ENCODE assay signal across 9 mouse cellular contexts in the genomic region with DNA sequence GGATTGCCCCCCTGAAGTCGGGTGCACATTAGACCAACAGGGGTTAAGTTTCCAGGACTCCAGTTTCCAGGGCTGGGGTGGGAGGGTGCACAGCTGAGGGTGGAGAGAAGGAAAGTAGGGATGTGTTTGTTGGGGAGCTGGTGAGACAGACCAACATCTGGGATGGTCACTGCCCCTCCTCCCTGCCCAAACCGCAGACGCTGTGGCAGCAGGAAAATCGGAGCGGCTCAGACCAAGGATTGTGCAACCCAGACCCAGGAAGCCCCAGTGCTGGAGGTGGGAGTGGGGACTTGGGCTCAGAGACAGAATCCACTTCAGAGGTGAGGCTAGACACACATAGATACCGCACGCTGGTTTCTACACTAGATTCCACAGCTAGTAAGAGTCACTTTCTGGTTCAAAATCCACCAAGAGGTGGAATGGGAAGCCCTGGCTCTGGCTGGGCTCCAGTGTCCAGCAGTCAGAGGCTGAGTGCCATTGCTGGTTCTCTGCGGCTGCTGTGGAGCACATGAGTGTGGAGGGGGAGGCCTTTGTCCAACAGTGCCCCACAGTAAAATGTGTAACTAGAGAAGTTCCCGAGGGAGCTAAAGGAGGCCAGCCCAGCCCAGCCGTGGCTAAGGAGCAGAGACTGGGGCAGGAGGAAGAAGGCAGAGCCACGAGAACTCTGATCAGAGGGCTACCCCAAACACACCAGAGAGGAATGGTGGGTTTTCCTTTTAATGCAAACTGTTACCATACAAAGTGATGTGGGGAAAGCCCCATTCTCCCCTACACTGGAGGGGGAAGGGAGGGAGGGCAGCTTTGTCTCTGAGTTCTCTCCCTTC. TPM values are rescaled to one million over a fixed set of nuclear protein-coding genes. Genes with fewer than 3 reads are reported as not detected.
DNase-seq lines count a peak whose midpoint lies in the region; ATAC-seq lines count a peak whose summit lies in the region.
"Had no signal": no experiment of that assay in that cellular context is flagged by ENCODE, and none has a peak within 500 bp of the region (broad histone marks: within the 10 kb centered on the region; RNA-seq: fewer than 3 reads in every experiment).

No protein-coding gene starts in this region.

- H3K36me3 ChIP-seq in hindbrain, embryonic 16.5 days (ENCODE audit: control insufficient read depth, insufficient read depth, low read length): no peaks in the 10 kb centered on the region
- H3K36me3 ChIP-seq in lung, embryonic 16.5 days (ENCODE audit: control insufficient read depth, insufficient read depth, low read length): no peaks in the 10 kb centered on the region
- peaks cover 5% of the 10 kb centered on the region; the same call in 1 of the 2 replicates for H3K36me3 ChIP-seq in stomach, embryonic 14.5 days (ENCODE audit: control insufficient read depth, insufficient read depth, low read length)

- WGBS in hindbrain, embryonic 16.5 days: 15% methylated on average over 11 of the region's 11 CpGs
- 8% methylated on average over 11 of the region's 11 CpGs for WGBS in lung, embryonic 16.5 days
- 13% methylated on average over 11 of the region's 11 CpGs for WGBS in stomach, embryonic 14.5 days

- H3K9me3 ChIP-seq in hindbrain, embryonic 16.5 days (ENCODE audit: control insufficient read depth, low read length): no peaks in the 10 kb centered on the region
- no peaks in the 10 kb centered on the region for H3K9me3 ChIP-seq in lung, embryonic 16.5 days (ENCODE audit: control insufficient read depth, low read length)
- no peaks in the 10 kb centered on the region for H3K9me3 ChIP-seq in stomach, embryonic 14.5 days (ENCODE audit: control insufficient read depth, low read depth, low read length)

- intact Hi-C loops in gastrocnemius, postnatal 14 days (cut with DNase I; ENCODE audit: low total_unique reads): loop anchor here (5.0 to 10.0 kb wide), 2 partner anchors 150 to 343 kb away; no protein-coding TSS in a partner anchor

- H3K27me3 ChIP-seq in hindbrain, embryonic 16.5 days (replicated peaks; ENCODE audit: control insufficient read depth, insufficient read depth, low read length): no peaks in the 10 kb centered on the region
- no peaks in the 10 kb centered on the region for H3K27me3 ChIP-seq in lung, embryonic 16.5 days (ENCODE audit: control insufficient read depth, insufficient read depth, low read depth, low read length)
- H3K27me3 ChIP-seq in stomach, embryonic 14.5 days (ENCODE audit: control insufficient read depth, insufficient read depth, low read length): no peaks in the 10 kb centered on the region

- peak overlapping the region; percentile 40; the same call in 1 of the 2 replicates for H3K27ac ChIP-seq in hindbrain, embryonic 16.5 days (ENCODE audit: low read depth, low read length)
- peak overlapping the region; percentile 96 for H3K27ac ChIP-seq in lung, embryonic 16.5 days (ENCODE audit: low read length)
- H3K27ac ChIP-seq in stomach, embryonic 14.5 days (ENCODE audit: low read length): peak overlapping the region; percentile 97

- peak overlapping the region; percentile 14 for H3K9ac ChIP-seq in hindbrain, embryonic 16.5 days (ENCODE audit: low read depth, low read length)
- H3K9ac ChIP-seq in lung, embryonic 16.5 days (ENCODE audit: low read length): peak overlapping the region; percentile 66
- H3K9ac ChIP-seq in stomach, embryonic 14.5 days (replicated peaks; ENCODE audit: low read depth, low read length): peak overlapping the region; percentile 1; the same call in 1 of the 2 replicates

- no peak overlapping the region for H3K4me3 ChIP-seq in hindbrain, embryonic 16.5 days (ENCODE audit: low read length)
- peak overlapping the region; percentile 41 for H3K4me3 ChIP-seq in lung, embryonic 16.5 days (ENCODE audit: low read length)
- H3K4me3 ChIP-seq in stomach, embryonic 14.5 days (ENCODE audit: low read depth, low read length): peak overlapping the region; percentile 37; the same call in 1 of the 2 replicates

- DNase-seq in urinary bladder, postnatal 14 days (ENCODE audit: low spot score): peak; percentile 35
- no peak for DNase-seq in urinary bladder, adult 2 months (ENCODE audit: low spot score)
- peak; percentile 61 for DNase-seq in gastrocnemius, postnatal 14 days
- DNase-seq in layer of hippocampus, postnatal 14 days (ENCODE audit: low spot score in 2 of 2): no peak
- no peak for DNase-seq in cerebellum, postnatal 36 days

- no peak overlapping the region; the same call in none of the 2 replicates for H3K4me2 ChIP-seq in hindbrain, embryonic 16.5 days (ENCODE audit: low read length)
- H3K4me2 ChIP-seq in lung, embryonic 16.5 days (ENCODE audit: low read depth, low read length): peak overlapping the region; percentile 49
- H3K4me2 ChIP-seq in stomach, embryonic 14.5 days (replicated peaks; ENCODE audit: low read depth, low read length): peak overlapping the region; percentile 62

- peaks cover 45% of the 10 kb centered on the region for H3K4me1 ChIP-seq in hindbrain, embryonic 16.5 days (ENCODE audit: control insufficient read depth, insufficient read depth, low read depth, low read length)
- H3K4me1 ChIP-seq in lung, embryonic 16.5 days (replicated peaks; ENCODE audit: control insufficient read depth, insufficient read depth, low read length): peaks cover 46% of the 10 kb centered on the region
- H3K4me1 ChIP-seq in stomach, embryonic 14.5 days (ENCODE audit: control insufficient read depth, insufficient read depth, low read length): peaks cover 32% of the 10 kb centered on the region

- ATAC-seq in hindbrain, embryonic 16.5 days: 0 out of 2 replicates have a peak, but pooled peaks have one; percentile 14
- ATAC-seq in lung, embryonic 16.5 days (ENCODE audit: low read depth): peak; percentile 62
- no peak for ATAC-seq in stomach, embryonic 14.5 days (ENCODE audit: insufficient number of reproducible peaks, insufficient read depth, low FRiP score, low read depth)

RNA-seq across cellular contexts. Expression of a gene that starts 2.9 kb away (rescaled TPM):
- polyA plus RNA-seq in urinary bladder, adult 2 months (2012; rRNA removed): 23.7 and 36.4 TPM in 2 replicates
- total RNA-seq in gastrocnemius, postnatal 14 days (2021): 1 to 10 TPM; 6.7 to 8.2 TPM
- 10.0 and 10.5 TPM in 2 replicates for polyA plus RNA-seq in hindbrain, embryonic 16.5 days (2015; fragmentation: Nextera tagmentation; extraction: Ambion mirVana)
- polyA plus RNA-seq in lung, embryonic 16.5 days (2015; fragmentation: Nextera tagmentation; extraction: Ambion mirVana): 83.8 and 84.9 TPM in 2 replicates
- polyA plus RNA-seq in stomach, embryonic 14.5 days (2014; fragmentation: Nextera tagmentation; extraction: Ambion mirVana): 68.2 and 76.5 TPM in 2 replicates
- 10 to 100 TPM; 11.1 to 12.6 TPM for total RNA-seq in layer of hippocampus, postnatal 14 days (2021)

RNA-seq across cellular contexts. Expression of a gene that starts 4.3 kb away (rescaled TPM):
- polyA plus RNA-seq in urinary bladder, adult 2 months (2012; rRNA removed): not detected in 2 replicates
- not detected for total RNA-seq in gastrocnemius, postnatal 14 days (2021)
- polyA plus RNA-seq in hindbrain, embryonic 16.5 days (2015; fragmentation: Nextera tagmentation; extraction: Ambion mirVana): not detected in 2 replicates
- not detected in 2 replicates for polyA plus RNA-seq in lung, embryonic 16.5 days (2015; fragmentation: Nextera tagmentation; extraction: Ambion mirVana)
- polyA plus RNA-seq in stomach, embryonic 14.5 days (2014; fragmentation: Nextera tagmentation; extraction: Ambion mirVana): not detected in 2 replicates
- total RNA-seq in layer of hippocampus, postnatal 14 days (2021): not detected
- polyA plus RNA-seq: liver, embryonic 16.5 days had no signal

RNA-seq across cellular contexts. Expression of a gene that starts 56.5 kb away (rescaled TPM):
- 31.6 and 44.1 TPM in 2 replicates for polyA plus RNA-seq in urinary bladder, adult 2 months (2012; rRNA removed)
- 10 to 100 TPM; 45.8 to 71.0 TPM for total RNA-seq in gastrocnemius, postnatal 14 days (2021)
- polyA plus RNA-seq in hindbrain, embryonic 16.5 days (2015; fragmentation: Nextera tagmentation; extraction: Ambion mirVana): 8.9 and 10.1 TPM in 2 replicates
- polyA plus RNA-seq in lung, embryonic 16.5 days (2015; fragmentation: Nextera tagmentation; extraction: Ambion mirVana): 12.2 and 12.3 TPM in 2 replicates
- 18.1 and 18.8 TPM in 2 replicates for polyA plus RNA-seq in stomach, embryonic 14.5 days (2014; fragmentation: Nextera tagmentation; extraction: Ambion mirVana)
- 10 to 100 TPM; 91.2 to 91.3 TPM for total RNA-seq in layer of hippocampus, postnatal 14 days (2021)

Comparison
In these comparisons a context has a peak if more than half of its experiments do, and no peak if none do; other contexts are left out.
1. DNase-seq: peak in urinary bladder, postnatal 14 days (single experiment) and gastrocnemius, postnatal 14 days (single experiment); none in urinary bladder, adult 2 months (single experiment), layer of hippocampus, postnatal 14 days (0 of 2) and cerebellum, postnatal 36 days (0 of 2).
2. H3K27ac ChIP-seq: peak in every context shown above with its lines; median percentile 97 in stomach, embryonic 14.5 days; 96 in lung, embryonic 16.5 days; 40 in hindbrain, embryonic 16.5 days.
3. H3K9ac ChIP-seq: peak in every context shown above with its lines; median percentile 66 in lung, embryonic 16.5 days; 14 in hindbrain, embryonic 16.5 days; 1 in stomach, embryonic 14.5 days.